Mouse (Mus musculus): ENCODE results near the gene 2510002D24Rik.

2510002D24Rik gene

DNA sequence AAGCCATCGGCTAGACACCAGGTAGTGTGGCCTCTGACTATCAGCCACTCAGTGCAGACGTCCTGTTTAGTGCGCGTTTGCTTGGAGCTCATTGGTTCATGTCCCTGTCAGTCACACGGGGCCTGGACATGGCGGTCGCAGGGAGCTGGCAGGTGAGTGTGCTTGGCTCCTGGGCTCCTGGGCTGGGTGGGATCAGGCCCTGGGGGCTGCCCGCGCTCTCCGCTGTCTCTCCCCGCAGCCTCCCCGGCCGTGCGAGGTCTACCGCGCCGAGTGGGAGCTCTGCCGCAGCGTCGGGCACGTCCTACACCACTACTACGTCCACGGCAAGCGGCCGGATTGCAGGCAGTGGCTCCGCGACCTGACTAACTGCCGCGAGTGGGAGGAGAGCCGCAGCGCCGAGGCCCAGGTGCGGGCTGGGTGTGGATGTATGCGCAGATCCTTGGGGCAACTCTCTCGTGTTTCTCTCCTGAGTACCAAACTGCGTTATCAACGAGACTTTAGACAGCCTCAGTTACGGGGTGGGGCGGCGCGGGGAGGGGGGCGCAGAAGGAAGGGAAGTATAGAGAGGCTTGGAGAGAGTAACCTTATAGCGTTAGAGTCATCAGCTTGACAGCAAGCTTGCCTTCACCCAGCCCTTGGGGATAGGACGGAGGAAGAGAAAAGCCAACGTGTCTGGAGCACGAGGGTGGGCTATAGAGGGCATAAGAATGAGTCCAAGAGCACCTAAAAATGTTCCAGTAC is at the start of gene 2510002D24Rik, which contains the start of gene Gm28539:
Gene 2510002D24Rik, plus strand, starts transcription at position 111 of the 741 bp plus-strand sequence.
Gene Gm28539, plus strand, starts transcription at position 117 of the 741 bp plus-strand sequence.
- DNase-seq (ENCODE audit: low spot score in 2 of 2): peak; percentile 91 to 96

DNA sequence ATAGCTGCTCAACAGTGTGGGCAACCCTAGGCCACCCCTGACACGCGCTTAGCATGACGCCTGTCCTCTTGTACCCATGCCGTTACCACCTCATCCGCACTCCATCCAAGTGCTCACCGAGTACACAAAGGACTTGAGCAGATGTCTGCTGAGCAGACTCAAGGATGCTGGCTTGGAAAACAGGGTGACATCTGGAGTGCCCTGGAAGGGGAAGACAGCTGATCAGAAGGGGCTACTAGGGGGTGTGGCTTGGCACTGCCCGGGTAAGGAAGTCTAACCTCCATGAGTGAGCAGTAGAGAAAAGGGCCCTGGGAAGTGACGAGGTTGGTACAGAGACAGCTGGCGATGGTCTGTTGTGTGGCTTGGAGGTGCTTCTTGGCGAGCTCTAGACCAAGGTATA is 49.7 kb upstream of the 2510002D24Rik start:
- no peak for DNase-seq (ENCODE audit: low spot score in 2 of 2)

DNA sequence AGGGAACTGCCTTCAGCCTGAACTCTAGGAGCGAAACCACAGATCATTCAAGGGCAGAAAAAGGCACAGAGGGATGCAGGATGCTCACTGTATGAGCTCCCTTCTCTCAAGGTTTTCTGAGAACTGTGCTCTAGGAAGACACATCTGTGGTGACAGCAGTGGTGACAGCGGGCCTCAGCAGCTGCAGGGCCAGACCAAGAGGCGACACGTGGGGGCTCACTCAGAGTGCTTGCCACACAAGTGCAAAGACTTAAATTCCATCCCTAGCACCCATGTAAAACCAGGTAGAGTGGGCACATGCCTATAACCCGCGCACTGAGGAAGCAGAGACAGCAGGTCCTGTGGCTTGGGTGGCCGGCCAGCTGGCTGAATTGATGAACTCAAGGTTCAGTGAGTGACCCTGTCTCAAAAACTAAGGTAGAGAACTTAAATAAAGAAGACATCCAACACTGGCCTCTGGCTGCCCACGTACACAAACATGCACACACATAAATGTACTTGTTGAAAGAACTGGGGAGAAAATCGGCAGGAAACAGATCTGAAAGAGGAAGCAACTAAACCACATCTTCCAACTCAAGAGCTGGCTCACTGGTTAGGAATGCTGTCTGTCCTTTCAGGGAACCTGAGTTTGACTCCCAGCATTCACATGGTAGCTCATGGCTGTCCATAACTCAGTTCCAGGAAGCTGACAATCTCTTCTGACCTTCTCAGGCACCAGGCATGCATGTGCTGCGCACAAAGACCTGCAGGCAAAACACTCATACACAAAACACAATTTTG is 47.6 kb upstream of the 2510002D24Rik start:
- DNase-seq (ENCODE audit: low spot score in 2 of 2): no peak

DNA sequence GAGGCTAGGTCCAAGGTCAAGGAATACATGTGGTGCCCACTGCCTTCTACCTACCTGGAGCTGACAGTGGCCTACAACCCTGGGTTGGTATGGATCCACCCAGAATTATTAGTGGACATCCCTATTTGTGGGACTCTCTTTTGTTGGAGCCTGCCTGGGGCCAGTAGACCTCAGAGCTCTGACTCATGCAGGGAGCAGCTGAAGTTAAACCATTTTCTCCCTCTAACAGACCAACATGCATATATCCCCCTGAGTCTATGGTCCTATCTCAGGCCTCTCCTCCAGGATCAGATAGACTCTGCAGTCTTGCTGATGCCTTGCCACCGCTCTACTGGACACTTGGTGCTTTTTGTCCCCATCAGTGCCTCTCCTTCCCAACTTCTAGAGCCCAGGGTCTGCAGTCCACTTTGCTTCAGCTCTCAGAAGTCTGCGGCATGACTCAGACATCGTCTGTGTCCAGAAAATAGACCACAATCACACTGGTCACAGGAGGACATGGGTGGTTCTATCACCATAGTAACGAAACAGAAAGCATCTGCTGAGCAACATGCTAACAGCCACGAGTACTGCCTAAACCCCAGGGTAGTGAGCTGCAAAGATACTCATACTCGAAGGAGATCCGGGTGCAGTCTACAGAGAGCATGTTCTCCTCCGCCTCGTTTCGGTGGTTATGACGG is 41.0 kb upstream of the 2510002D24Rik start:
- peak in 1 of 2 experiments; percentile 12 for DNase-seq (ENCODE audit: low spot score in 2 of 2)

DNA sequence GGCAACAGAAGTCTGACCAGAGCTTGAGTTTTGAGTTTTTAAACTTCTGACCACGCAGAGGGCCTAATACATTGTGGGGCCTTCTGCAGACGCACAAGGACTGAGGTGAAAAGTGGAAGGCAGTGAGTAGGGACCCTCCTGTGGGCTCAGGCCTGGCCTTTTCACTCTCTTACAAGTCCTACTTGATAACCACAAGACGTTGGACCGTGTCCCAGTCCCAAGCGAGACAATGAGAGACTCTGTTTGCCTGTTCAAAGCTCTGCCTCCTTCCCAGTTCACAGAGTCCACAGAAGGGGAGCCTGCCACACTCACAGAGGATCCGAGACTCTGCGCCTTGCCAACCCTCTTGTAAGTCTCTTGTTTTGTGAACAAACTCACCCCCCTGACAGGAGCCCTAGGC is 39.7 kb upstream of the 2510002D24Rik start:
- no peak for DNase-seq (ENCODE audit: low spot score in 2 of 2)

DNA sequence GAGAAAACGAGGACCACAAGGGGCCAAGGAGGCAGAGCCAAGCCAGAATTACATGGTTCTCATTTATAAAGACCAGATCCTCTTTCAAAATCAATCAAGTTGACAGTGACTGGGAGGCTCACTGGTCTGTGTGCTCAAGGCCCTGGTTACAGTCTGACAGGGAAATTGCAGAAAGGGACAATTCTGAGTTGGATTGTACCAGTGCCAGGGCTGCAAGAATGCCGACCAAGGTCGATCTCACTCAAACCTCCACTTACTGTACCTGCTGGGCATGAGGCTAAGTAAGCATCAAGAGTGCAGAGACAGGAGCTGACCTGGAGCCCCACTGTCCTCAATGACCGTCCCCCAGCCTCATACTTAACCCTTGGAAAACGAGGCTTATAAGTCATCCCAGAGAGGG is 38.2 kb upstream of the 2510002D24Rik start:
- no peak for DNase-seq (ENCODE audit: low spot score in 2 of 2)

DNA sequence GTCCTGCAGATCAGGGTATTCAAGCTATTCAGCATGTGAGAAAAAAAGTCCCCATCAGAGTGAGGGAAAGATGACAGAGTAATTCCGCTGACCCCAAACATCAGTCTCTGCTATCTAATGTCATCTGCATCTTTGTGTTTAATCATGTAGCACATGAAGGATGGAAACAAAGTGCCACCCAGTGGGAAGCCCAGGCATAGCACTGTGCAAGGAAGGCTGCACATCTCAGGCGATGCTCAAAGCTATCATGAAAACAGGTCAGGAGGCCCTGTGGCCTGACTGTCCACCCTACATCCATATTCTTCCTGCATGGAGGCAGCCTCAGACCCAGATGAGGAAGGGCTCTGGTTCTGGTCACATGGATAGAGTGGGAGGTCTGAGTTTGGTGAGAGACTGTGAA is 37.5 kb upstream of the 2510002D24Rik start:
- DNase-seq (ENCODE audit: low spot score in 2 of 2): peak; percentile 65 to 67

DNA sequence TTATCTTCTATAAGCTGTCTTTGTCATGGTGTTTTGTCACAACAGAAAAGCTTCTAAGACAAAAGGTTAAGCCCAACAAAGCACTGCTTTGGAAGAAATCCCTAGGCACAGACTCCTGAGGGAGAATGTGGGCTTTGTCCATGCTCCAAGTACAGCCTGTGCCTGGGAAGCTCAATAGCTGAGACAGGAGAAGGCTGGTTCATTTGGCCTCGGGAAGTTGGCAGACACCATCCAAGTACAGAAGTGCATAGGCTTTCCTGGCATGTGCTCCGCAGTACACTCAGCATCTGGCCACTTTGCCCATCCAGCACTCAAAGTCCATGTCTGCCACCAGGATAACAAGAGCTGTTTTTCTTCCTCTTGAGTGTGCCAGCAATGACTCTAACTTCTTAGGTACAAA is 30.6 kb upstream of the 2510002D24Rik start:
- no peak for DNase-seq (ENCODE audit: low spot score in 2 of 2)

DNA sequence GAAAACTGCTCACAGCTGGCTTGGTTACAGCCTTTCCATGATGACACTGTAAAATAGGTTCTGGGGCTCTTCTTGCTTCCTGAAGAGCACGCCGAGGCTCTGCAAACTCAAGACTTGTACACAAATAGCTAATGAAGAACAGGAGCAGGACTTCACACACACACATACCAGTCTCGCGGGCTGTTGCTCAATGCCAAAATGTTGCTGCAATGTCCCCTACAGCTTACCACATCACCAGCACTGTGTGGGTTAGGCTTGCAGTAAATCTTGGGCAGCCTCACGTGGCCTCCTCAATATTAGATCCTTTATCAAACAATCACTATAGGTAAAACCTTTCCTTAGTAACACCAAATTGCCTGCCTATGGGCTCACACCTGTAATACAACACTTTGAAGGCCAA is 27.4 kb upstream of the 2510002D24Rik start:
- no peak for DNase-seq (ENCODE audit: low spot score in 2 of 2)

DNA sequence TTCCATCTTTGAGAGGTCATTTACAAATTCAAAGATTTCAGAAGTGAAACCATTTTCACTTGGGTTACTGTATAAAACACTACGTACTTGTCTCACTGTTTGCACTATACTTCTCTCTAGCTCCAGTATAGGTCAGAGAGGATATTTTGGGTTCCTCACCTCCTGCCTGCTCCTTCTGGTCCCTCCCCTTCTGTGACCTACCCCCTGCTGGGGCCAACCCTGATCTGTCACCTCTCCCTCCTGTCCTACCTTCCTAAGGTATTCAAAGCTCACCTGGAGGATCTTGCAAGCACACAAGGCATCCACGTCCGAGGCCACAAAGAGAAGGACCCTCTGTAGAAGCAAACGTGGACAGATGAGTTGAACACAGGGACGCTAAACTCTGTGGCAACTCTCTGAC is 25.3 kb upstream of the 2510002D24Rik start:
- DNase-seq (ENCODE audit: low spot score in 2 of 2): no peak

DNA sequence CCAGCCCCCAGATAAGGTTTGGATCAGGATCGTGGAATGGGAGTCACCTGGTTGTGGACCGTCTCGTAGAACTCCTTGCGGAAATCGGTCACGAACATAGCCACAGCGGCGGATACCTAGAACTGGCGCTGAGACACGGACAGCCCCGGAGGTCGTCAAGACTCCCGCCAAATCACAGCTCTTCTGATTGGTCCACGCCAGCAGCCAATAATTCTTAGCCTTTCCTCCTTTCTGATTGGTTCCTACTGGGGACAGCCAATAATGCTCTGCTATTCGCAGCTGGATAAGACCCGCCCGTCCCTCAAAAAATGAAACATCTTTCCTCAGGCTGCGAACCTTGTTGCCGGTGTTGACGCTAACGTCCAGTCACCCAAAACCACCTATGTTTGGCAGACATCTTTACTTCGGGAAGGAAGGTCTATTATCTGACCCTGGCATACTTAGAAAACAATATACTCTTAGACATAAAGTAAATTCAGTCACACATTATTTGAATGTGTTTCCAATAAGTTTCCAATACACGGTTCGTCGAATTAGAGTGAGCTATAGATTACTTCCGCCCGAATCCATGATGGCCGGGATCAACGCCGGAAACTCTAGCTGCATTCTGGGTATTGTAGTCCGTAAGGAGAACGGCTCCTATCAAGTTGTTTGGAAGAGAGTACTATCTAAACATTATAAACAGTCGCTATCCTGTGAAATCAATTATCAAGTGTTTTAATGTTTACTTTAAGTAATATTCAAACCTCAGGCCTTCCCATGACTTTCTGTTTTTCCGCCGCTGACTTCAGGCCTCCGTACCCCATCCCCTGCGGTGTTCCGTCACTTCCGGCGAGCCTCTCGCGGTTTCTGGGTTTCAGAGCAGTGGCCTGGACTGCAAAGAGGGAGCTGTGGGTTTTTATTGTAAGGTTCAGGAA is 24.7 kb upstream of the 2510002D24Rik start, which contains the start of the genes Ufd1 and Cdc45:
Gene Ufd1, plus strand, starts transcription at position 312 of the 917 bp plus-strand sequence.
Gene Cdc45, minus strand, starts transcription at position 520 of the 917 bp plus-strand sequence.
- DNase-seq (ENCODE audit: low spot score in 2 of 2): peak; percentile 62 to 80

DNA sequence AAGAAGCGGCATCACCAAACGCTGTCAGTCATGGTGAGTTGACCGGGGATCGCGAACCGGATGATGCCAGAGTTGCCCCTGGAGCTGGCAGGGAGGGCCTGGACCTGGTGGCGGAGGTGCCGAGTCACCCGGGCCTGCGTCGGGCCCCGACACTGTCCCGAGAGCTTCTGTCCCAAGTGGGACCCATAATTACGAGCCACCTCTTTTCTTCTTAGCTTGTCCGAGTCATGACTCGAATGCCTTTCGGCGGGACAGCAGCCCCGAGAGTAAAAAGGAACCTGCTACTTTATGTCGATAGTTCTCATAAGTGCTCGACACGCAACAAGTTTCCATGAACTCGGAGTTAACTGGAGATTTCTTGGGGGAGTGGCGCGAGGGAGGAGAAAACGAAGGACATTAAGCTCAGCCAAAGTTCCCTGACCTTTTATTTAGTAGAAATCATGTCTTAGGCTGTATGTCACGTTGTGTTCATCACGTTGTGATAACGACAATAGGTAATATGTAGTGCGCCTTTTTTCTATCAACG is 23.9 kb upstream of the 2510002D24Rik start:
- no peak for DNase-seq (ENCODE audit: low spot score in 2 of 2)

DNA sequence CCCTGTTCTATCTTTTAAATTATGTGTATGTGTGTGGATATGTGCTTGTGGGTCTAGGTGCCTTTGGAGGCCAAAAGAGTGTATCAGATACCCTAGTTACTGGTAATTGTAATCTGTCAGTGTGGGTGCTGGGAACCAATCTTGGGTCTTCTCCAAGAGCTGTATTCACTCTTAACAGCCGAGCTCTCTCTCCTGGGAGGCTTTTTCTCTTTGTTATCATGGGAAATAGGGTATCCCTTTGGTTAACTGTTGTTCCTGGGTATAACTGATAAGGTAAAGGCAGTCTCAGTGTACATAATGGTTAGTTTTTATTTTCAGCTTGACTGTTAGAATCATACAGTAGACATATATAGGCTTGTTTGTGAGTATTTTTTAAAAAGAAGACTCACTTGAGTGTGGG is 14.0 kb upstream of the 2510002D24Rik start:
- DNase-seq (ENCODE audit: low spot score in 2 of 2): no peak

DNA sequence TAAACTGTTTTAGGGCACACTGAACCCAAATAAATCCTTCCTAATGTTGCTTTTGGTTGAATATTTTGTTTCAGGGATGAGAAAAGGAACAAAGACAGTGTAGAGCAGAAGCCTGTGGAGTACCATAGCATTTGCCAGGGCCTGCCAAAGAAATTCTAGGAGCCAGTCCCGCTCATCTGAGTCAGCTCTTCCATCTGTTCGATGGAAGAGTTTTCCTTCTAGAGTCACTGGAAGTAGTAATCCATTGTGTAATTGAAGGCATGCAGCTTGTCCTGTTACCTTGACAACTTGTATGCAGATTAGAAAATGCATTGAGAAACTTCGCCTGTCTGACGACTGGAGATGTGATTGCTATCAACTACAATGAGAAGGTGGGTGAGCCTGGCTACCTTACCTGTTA is 13.5 kb upstream of the 2510002D24Rik start:
- no peak for DNase-seq (ENCODE audit: low spot score in 2 of 2)

DNA sequence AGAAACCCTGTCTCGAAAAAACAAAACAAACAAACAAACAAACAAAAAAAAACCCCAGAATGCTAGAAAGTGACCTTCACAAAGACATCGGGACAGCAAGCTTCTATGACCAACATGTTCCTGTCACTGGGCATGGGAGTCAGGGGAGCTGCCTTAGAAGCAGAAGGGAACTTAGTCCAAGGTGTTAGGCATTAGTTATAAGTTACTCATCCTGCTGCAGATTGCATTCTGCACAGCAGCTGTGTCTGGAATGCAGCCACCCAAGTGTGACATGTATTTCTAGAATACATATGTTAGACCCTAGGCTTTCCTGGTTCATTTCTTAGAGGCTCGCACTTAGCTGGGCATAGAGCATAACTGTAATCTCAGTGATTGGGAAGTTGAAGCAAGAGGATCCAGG is 7.7 kb upstream of the 2510002D24Rik start:
- DNase-seq (ENCODE audit: low spot score in 2 of 2): no peak

DNA sequence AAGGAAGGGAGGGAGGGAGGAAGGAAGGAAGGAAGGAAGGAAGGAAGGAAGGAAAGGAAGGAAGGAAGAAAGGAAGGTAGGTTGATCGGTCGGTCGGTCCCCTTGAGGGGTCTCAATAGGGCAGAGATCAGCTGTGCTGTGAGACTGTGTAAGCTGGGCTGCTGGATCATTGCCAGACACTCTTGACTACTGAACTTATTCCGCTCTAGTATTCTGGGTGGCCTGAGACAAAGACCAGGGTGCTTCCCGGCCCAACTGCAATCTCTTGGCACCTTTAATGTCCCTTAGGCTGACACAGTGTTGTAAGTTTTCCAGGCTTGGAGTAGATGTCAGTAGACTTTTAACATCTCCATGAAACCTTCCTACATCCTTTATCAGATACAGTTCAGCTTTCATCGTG is 7.3 kb upstream of the 2510002D24Rik start:
- no peak for DNase-seq (ENCODE audit: low spot score in 2 of 2)

DNA sequence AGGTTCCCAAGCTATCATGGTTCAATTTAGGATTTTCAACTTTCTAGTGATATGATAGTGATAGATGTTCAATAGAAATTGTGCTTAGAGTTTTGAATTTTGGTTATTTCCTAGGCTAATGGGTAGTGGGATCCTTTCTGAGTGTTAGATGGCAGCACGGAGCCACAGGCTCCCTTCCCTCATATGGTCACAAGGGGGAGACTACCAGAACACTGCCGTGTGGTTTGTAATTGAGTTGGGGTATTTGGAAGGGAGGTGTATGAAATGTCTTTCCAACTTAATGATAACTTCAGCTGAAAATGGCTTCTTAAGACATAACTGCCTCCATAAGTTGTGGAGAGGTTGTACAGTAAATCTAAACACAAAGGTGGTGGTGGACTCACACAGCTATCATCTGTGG is 2.9 kb upstream of the 2510002D24Rik start:
- DNase-seq (ENCODE audit: low spot score in 2 of 2): no peak

DNA sequence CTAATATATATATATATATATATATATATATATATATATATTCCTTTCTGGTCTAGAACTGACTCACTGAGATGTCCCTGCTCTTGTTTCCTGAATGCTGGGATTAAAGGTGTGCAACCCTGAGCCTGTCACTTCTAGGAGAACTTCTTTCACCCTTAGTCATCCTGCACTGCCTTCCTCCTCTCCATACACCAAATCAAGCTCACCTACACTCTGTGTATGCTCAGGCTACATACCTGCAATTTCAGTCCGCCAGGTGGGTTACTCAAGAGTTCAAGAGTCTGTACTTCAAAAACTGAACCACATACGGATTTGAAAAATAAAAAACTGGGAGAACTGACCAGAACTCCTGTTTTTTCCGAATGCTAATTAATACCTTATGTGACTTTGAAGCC is 308 bp upstream of the 2510002D24Rik start:
- DNase-seq (ENCODE audit: low spot score in 2 of 2): no peak

DNA sequence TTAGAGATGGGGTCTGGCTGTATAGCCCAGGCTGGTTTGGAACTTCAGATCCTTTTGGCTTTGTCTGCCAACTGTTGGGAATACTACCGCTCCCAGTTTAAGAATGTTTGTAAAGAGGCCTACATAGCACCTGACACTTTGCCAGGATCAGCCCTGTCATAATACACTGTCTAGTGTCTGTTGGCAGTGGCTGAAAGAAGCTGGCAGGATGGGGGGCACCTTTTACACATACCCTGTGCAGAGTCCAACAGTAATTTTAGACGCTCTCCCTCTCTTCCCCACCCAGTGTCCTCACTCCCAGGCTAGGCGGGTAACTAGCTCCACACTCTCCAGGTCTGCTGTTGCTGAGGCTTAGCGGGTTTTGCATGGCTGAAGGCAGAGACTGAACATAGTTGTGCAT is 2.0 kb downstream of the 2510002D24Rik start:
- DNase-seq (ENCODE audit: low spot score in 2 of 2): no peak

DNA sequence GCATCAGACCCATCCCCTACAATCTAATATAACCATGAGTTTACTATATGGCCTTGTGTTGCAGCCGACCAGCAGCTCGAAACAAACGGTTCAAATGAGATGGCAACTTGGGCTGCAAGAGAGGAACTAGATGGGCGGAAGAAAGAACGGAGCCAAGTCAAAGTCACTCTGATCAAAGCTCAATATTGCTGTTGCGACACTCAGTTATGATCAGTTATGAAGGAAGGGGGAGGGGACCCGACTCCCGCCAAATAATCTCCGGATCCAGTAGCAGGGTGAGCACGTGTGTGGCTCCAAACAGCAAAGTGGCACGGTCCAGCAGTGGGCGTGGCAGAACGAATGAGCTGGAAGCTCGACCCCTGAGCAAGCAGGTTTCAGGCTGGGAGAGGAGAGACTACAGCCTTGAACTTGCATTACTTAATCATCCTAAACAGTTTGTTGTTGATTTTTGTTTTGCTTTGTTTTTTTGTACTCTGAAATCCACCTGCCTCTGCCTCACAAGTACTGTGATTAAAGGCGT is 10.0 kb downstream of the 2510002D24Rik start:
- DNase-seq (ENCODE audit: low spot score in 2 of 2): no peak
